Comparison of ENCODE assay signal across 26 mouse cellular contexts in genomic region chr14:115118626-115119025, GRCm38 (mm10). TPM values are rescaled to one million over a fixed set of nuclear protein-coding genes. Genes with fewer than 3 reads are reported as not detected.
A peak's percentile ranks its signal among the peaks of the same experiment; 100 is the strongest.
DNase-seq lines count a peak whose midpoint lies in the region; ATAC-seq lines count a peak whose summit lies in the region.
"Had no signal": no experiment of that assay in that cellular context is flagged by ENCODE, and none has a peak within 500 bp of the region (broad histone marks: within the 10 kb centered on the region; RNA-seq: fewer than 3 reads in every experiment).

No protein-coding gene starts in this region.

- DNase-seq in midbrain, embryonic 11.5 days (ENCODE audit: low spot score, missing footprints), result peak; percentile 72
- DNase-seq in midbrain, embryonic 14.5 days, result no peak
- DNase-seq in kidney, postnatal 14 days, result peak; percentile 32
- peak; percentile 21 for DNase-seq in yolk sac, embryonic 10.5 days (ENCODE audit: low spot score)
- DNase-seq in embryo, embryonic 10.5 days (ENCODE audit: low spot score), result no peak
- DNase-seq: adrenal gland, adult 8-10 months; adrenal gland, postnatal 36 days; B cell, adult 2 months; cerebellum, adult 8-10 months; cerebellum, postnatal 25 days; forebrain, postnatal 0 days; gastrocnemius, adult 2 months; gastrocnemius, postnatal 25 days; heart, postnatal 36 days had no signal

- no peaks in the 10 kb centered on the region for H3K9me3 ChIP-seq in midbrain, embryonic 11.5 days (ENCODE audit: control insufficient read depth, low read length)
- H3K9me3 ChIP-seq in midbrain, embryonic 14.5 days (ENCODE audit: control insufficient read depth, low read length), result no peaks in the 10 kb centered on the region
- H3K9me3 ChIP-seq in kidney, embryonic 15.5 days (replicated peaks), result no peaks in the 10 kb centered on the region
- no peaks in the 10 kb centered on the region for H3K9me3 ChIP-seq in heart, embryonic 11.5 days (replicated peaks; ENCODE audit: control insufficient read depth, low read length)
- H3K9me3 ChIP-seq: embryonic facial prominence, embryonic 13.5 days; forebrain, embryonic 13.5 days; heart, embryonic 13.5 days; hindbrain, embryonic 13.5 days had no signal

- no peak overlapping the region for H3K4me2 ChIP-seq in midbrain, embryonic 11.5 days
- no peak overlapping the region for H3K4me2 ChIP-seq in midbrain, embryonic 14.5 days (ENCODE audit: low read length)
- H3K4me2 ChIP-seq in kidney, embryonic 15.5 days, result no peak overlapping the region
- H3K4me2 ChIP-seq in heart, embryonic 11.5 days, result no peak overlapping the region
- H3K4me2 ChIP-seq: embryonic facial prominence, embryonic 13.5 days; forebrain, embryonic 13.5 days; heart, embryonic 13.5 days; hindbrain, embryonic 13.5 days had no signal

- no peaks in the 10 kb centered on the region for H3K36me3 ChIP-seq in midbrain, embryonic 11.5 days (ENCODE audit: control insufficient read depth, insufficient read depth, low read length)
- no peaks in the 10 kb centered on the region for H3K36me3 ChIP-seq in midbrain, embryonic 14.5 days (ENCODE audit: control insufficient read depth, insufficient read depth, low read length)
- H3K36me3 ChIP-seq in kidney, embryonic 15.5 days, result no peaks in the 10 kb centered on the region
- no peaks in the 10 kb centered on the region for H3K36me3 ChIP-seq in heart, embryonic 11.5 days (ENCODE audit: control insufficient read depth, insufficient read depth, low read length)
- H3K36me3 ChIP-seq: embryonic facial prominence, embryonic 13.5 days; G1E; heart, embryonic 13.5 days; hindbrain, embryonic 13.5 days had no signal

- no peak overlapping the region for H3K27ac ChIP-seq in midbrain, embryonic 11.5 days (ENCODE audit: low read depth, low read length)
- no peak overlapping the region for H3K27ac ChIP-seq in midbrain, embryonic 14.5 days (replicated peaks; ENCODE audit: low read depth, low read length)
- peak overlapping the region; percentile 72 for H3K27ac ChIP-seq in kidney, embryonic 15.5 days
- no peak overlapping the region for H3K27ac ChIP-seq in heart, embryonic 11.5 days (ENCODE audit: low read depth, low read length)
- H3K27ac ChIP-seq: embryonic facial prominence, embryonic 13.5 days; forebrain, embryonic 13.5 days; gastrocnemius, adult 2 months; heart, embryonic 13.5 days; hindbrain, embryonic 13.5 days had no signal

- H3K4me1 ChIP-seq in midbrain, embryonic 11.5 days (ENCODE audit: control insufficient read depth, insufficient read depth, low read length), result no peaks in the 10 kb centered on the region
- H3K4me1 ChIP-seq in midbrain, embryonic 14.5 days (ENCODE audit: control insufficient read depth, insufficient read depth, low read length), result no peaks in the 10 kb centered on the region
- H3K4me1 ChIP-seq in kidney, embryonic 15.5 days, result 0 out of 2 replicates have a peak, but pooled peaks cover 5% of the 10 kb centered on the region
- no peaks in the 10 kb centered on the region for H3K4me1 ChIP-seq in heart, embryonic 11.5 days (ENCODE audit: control insufficient read depth, insufficient read depth, low read length)
- H3K4me1 ChIP-seq: embryonic facial prominence, embryonic 13.5 days; forebrain, embryonic 13.5 days; heart, embryonic 13.5 days; hindbrain, embryonic 13.5 days had no signal

- H3K4me3 ChIP-seq in midbrain, embryonic 11.5 days (ENCODE audit: low read depth, low read length), result no peak overlapping the region
- no peak overlapping the region for H3K4me3 ChIP-seq in midbrain, embryonic 14.5 days (replicated peaks; ENCODE audit: low read depth, low read length)
- H3K4me3 ChIP-seq in kidney, embryonic 15.5 days (replicated peaks), result no peak overlapping the region
- no peak overlapping the region for H3K4me3 ChIP-seq in heart, embryonic 11.5 days (ENCODE audit: low read depth, low read length)
- H3K4me3 ChIP-seq: embryonic facial prominence, embryonic 13.5 days; forebrain, embryonic 13.5 days; gastrocnemius, adult 2 months; heart, embryonic 13.5 days; hindbrain, embryonic 13.5 days had no signal

- no peak for ATAC-seq in midbrain, embryonic 11.5 days (ENCODE audit: low FRiP score)
- ATAC-seq in midbrain, embryonic 14.5 days (ENCODE audit: low FRiP score, low TSS enrichment), result no peak
- peak; percentile 96 for ATAC-seq in kidney, embryonic 15.5 days (replicated peaks; ENCODE audit: low FRiP score)
- no peak for ATAC-seq in erythroid progenitor cell, adult 5-6 weeks (replicated peaks; ENCODE audit: low FRiP score, poor library complexity, severe bottlenecking)
- ATAC-seq in heart, embryonic 11.5 days (replicated peaks; ENCODE audit: insufficient number of reproducible peaks, low FRiP score, low TSS enrichment), result no peak
- ATAC-seq: CD4-positive, CD25-positive, alpha-beta regulatory T cell, adult 4 months; forebrain, embryonic 13.5 days; forebrain, postnatal 0 days had no signal

- H3K9ac ChIP-seq in midbrain, embryonic 11.5 days (ENCODE audit: low read length), result no peak overlapping the region
- no peak overlapping the region for H3K9ac ChIP-seq in midbrain, embryonic 14.5 days (replicated peaks; ENCODE audit: low read length)
- H3K9ac ChIP-seq in kidney, embryonic 15.5 days, result no peak overlapping the region
- H3K9ac ChIP-seq in heart, embryonic 11.5 days (ENCODE audit: low read depth, low read length), result no peak overlapping the region
- H3K9ac ChIP-seq: embryonic facial prominence, embryonic 13.5 days; forebrain, embryonic 13.5 days; forebrain, postnatal 0 days; heart, embryonic 13.5 days; hindbrain, embryonic 13.5 days had no signal

- H3K27me3 ChIP-seq in midbrain, embryonic 11.5 days (ENCODE audit: control insufficient read depth, insufficient read depth, low read length), result no peaks in the 10 kb centered on the region
- H3K27me3 ChIP-seq in midbrain, embryonic 14.5 days (ENCODE audit: control insufficient read depth, insufficient read depth, low read length), result no peaks in the 10 kb centered on the region
- no peaks in the 10 kb centered on the region for H3K27me3 ChIP-seq in kidney, embryonic 15.5 days
- no peaks in the 10 kb centered on the region for H3K27me3 ChIP-seq in heart, embryonic 11.5 days (ENCODE audit: control insufficient read depth, insufficient read depth, low read length)
- H3K27me3 ChIP-seq: embryonic facial prominence, embryonic 13.5 days; forebrain, embryonic 13.5 days; heart, embryonic 13.5 days; hindbrain, embryonic 13.5 days had no signal

- whole genome bisulfite sequencing in midbrain, embryonic 11.5 days, result 91% methylated on average over 9 of the region's 9 CpGs
- 92% methylated on average over 9 of the region's 9 CpGs for WGBS in midbrain, embryonic 14.5 days
- 64% methylated on average over 9 of the region's 9 CpGs for WGBS in kidney, embryonic 15.5 days
- 76% methylated on average over 9 of the region's 9 CpGs for WGBS in heart, embryonic 11.5 days (ENCODE audit: insufficient replicate concordance)

RNA-seq across cellular contexts. Expression of gene Gpc5, which starts 26.6 kb away (rescaled TPM):
- 0.75 and 0.76 TPM in 2 replicates for polyA plus RNA-seq in midbrain, embryonic 11.5 days (2014; fragmentation: Nextera tagmentation; extraction: Ambion mirVana)
- polyA plus RNA-seq in midbrain, embryonic 14.5 days (2014; fragmentation: Nextera tagmentation; extraction: Ambion mirVana), result 5.4 and 5.5 TPM in 2 replicates
- polyA plus RNA-seq in kidney, embryonic 15.5 days (2015; fragmentation: Nextera tagmentation; extraction: Ambion mirVana), result 10.2 and 11.1 TPM in 2 replicates
- total RNA-seq in erythroid progenitor cell, adult 5-6 weeks (2015; ENCODE audit: low replicate concordance), result not detected in 2 replicates
- total RNA-seq in erythroid progenitor cell, adult 5-6 weeks (2017; ENCODE audit: low replicate concordance), result not detected in 2 replicates
- polyA plus RNA-seq in heart, embryonic 11.5 days (2014; fragmentation: Nextera tagmentation; extraction: Ambion mirVana), result 0.28 and 0.53 TPM in 2 replicates
- total RNA-seq: gastrocnemius, adult 2 months; gastrocnemius, postnatal 25 days; granulocyte monocyte progenitor cell, adult 5-6 weeks; heart, adult 8-10 months; heart, postnatal 36 days had no signal
- polyA plus RNA-seq: G1E; heart, postnatal 0 days had no signal

Comparison
In these comparisons a context has a peak if more than half of its experiments do, and no peak if none do; other contexts are left out.
1. DNase-seq: peak in midbrain, embryonic 11.5 days (single experiment), kidney, postnatal 14 days (single experiment) and yolk sac, embryonic 10.5 days (single experiment); none in midbrain, embryonic 14.5 days (single experiment) and embryo, embryonic 10.5 days (single experiment).